Mouse (Mus musculus) adrenal gland, postnatal 25 days (tissue): ENCODE data around the gene Usb1. TPM values are rescaled to one million over a fixed set of nuclear protein-coding genes. Genes with fewer than 3 reads are reported as not detected.

Experiments used
- DNase-seq: peaks from one replicate; pipeline ENCODE4 v3.0.0; 2021; ENCODE audit warnings: mixed read lengths
- long read RNA-seq: library from polyadenylated mRNA; stranded (forward); transcript quantifications from one replicate; pipeline ENCODE4 v2.0.0, GENCODE M21; 2021
- total RNA-seq: library from RNA; stranded (reverse); gene quantifications from 2 replicates; pipeline ENCODE4 v1.2.3, GENCODE M21; 2021

Usb1 gene
- 22.4 and 23.0 TPM in 2 replicates for total RNA-seq
- long read RNA-seq, transcript Usb1-201 (7 exons, 1,758 nt), result major isoform, 8 of 14 reads
- long read RNA-seq, partial matches to known transcripts, result 1 of 14 reads
- long read RNA-seq, other reads (novel, unspliced or antisense), result 5 of 14 reads

DNA sequence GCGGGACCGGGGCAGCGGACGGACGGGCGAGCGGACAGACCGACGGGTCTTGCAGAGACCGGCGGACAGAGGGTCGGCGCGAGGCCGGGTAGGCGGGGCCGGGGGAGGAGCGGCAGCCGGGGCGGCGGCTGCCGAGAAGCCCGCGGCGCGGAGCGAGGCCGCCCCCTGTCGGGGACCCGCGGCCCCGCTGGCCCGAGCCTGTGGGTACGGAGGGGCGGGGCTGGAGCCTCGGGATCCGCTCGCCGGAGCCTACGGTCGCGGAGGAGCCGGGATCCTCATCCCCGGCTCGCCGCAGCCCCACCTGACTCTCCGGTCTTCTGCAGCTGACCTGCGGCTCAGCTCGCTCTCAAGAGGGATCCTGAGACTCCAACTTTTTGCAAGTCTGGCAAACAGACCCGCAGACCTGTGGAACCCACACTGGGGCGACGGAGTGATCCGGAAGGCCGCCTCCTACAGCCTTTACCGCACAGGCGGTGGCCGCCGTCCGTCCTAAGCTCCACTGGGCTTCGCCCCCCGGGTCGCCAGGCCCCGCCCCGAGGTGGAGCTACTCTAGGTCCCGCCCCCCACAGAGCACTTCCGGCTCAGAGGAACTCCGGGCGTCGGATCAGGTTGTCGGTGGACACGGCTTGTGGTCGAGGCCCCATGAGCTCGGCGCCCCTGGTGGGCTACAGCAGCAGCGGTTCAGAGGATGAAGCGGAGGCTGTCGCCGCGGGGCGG lies at the start of gene Usb1, which contains the start of gene Zfp319:
Usb1 (plus strand) TSS at position 565 of the 717 bp plus-strand sequence.
Zfp319 (minus strand) TSS at position 231 of the 717 bp plus-strand sequence.
- DNase-seq, result peak; percentile 95

DNA sequence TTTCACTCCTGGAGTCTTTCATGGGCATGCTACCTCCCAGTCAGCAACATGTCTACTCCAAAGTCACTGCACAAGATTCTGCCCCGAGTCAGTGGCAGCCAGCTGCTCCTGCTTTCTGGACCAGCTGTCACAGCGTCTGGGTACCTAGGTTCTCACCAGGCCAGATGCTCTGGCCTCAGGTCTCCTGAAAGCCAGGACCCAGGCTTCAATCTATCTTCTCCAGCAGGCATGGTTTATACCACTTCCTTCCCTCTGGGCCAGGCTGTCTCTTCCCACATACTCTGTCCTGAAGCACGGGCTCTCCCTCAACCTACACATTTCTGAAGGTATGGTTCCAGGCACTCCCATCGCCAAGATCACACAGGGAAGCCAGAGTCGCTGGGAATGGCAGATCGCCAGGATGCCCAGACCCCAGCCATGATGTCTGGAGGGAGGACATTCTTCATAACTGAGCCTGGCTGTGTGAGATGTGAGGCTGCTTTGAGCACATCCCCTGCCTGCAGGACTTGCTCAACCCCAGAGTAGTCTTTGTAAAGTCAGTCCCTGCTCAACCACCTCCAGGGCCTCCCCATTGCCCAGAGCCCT lies 42.9 kb upstream of the Usb1 start:
- no peak for DNase-seq

DNA sequence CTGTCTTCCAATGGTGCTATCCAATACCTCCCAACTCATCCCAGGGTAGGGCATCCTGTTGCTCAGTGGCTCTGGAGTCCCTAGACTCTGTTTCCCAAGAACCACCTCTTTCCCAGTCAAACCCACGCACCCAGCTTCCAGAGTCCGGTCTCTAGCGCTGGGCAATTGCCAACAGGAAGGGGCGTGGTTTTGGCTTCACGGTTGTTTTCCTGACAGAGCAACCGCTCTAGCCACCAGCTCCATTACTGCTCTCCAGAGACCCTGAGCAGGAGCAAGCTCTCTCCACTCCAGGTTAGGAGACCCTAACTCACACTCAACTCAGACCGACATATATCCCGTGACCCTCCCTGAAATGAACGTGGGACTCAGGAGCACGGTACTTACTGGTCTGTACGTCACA lies 38.9 kb upstream of the Usb1 start:
- peak; percentile 72 for DNase-seq

DNA sequence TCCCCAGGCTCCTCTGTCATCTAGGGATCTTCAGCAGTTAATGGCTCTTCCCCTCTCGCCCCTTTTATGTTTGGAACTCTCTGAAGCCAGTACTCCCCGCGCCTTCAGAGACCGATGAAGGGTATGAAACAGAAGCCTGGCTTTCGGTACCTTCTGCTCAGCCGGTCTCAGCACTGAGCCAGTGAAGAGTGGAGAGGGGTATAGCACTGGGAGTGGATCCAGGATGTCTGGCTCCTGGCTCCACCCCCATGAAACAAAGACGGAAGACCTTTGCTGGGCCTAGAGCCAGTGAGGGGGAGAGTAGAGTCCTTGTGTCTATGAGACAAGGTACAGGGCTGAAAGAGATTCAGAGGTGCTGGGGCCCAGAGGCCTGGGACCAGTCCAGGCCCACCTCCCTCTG lies 38.2 kb upstream of the Usb1 start:
- DNase-seq, result peak; percentile 20

DNA sequence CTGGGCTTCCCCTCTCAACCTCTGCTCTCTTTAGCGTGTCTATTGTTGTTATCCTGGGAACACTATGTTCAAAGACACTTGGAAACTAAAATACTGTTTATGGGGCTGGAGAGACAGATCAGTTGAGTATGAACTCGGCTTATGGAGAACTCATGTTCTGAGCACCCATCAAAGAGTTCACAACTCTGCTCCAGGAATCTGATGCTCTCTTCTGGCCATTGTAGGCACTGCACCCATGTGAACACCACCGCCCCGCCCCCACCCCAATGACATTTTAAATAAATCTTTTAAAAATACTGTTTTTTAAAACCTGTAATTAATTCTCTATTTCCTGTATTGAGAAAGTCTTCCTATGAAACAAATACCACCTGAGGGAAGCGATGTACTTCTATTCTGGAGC lies 29.7 kb upstream of the Usb1 start:
- peak; percentile 27 for DNase-seq

DNA sequence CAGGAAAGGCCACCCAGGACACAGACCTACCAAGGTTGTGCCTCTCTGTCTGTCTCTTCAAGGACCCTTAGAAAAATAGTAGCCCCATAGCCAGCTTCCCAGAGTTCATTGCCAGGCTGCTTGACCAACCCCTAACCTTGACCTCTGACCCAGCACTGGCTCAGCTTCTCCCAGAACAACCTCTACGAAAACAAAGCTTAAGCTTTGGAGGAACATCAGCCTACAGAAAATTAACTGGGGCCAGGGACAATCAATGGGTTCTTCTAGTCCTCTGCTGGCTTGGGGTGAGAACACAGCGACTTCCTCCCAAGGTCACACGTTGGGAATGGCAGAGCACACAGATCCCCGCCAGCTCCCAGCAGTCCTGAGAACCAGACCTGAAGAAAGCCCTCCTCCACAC lies 26.6 kb upstream of the Usb1 start:
- DNase-seq, result no peak

DNA sequence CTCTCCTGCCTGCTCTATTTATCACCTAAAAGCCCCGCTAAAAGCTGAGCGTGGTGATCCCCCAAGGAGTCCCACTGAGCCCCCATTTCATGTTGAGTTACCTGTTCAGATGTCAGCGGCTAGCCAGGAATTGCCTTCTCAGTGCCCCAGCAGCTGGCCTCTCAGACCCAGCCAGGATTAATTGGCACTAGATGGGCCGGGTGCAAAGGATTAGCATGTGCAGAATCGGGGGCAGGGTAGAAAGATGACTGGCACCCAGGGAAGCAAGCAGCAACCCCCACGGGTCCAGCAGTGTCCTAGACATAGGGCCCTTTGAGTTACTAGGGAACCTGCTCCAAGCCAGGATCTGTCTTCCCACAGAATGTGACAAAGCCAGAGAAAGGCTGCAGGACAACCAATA lies 25.7 kb upstream of the Usb1 start, which contains the start of gene Cngb1:
Cngb1 (minus strand) TSS at position 155 of the 400 bp plus-strand sequence.
- no peak for DNase-seq

DNA sequence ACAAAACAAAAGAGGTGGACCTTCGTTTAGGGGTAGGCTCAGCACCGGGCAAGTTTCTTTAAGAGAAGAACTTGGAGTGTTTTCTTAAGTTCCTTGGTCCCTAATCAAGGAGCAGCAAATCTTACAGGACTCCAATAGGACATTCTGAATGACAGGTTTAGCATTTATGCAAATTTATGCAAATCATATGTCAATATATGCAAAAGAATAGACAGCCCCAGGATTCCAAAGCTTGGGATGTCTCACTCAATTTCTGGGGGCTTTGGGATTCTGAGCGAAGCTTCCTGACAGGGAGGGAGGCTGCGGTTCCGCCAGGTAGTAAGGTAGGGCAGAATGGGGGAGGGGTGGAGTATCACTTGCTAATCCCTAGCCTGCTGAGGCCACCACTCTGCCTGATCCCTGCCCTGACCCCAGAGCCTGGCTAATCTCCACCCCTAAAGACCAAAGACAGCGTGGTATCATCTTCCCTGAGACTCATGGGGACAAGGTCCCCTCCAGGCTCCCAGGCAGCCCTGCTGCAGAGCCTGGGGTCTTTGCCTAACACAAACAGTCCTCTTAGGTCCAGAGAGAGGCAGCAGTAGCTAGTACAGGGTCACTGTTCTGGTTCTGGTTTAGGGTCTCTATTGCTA lies 21.6 kb upstream of the Usb1 start, which contains the start of gene Tepp:
Tepp (plus strand) TSS at position 225 of the 629 bp plus-strand sequence.
- no peak for DNase-seq

DNA sequence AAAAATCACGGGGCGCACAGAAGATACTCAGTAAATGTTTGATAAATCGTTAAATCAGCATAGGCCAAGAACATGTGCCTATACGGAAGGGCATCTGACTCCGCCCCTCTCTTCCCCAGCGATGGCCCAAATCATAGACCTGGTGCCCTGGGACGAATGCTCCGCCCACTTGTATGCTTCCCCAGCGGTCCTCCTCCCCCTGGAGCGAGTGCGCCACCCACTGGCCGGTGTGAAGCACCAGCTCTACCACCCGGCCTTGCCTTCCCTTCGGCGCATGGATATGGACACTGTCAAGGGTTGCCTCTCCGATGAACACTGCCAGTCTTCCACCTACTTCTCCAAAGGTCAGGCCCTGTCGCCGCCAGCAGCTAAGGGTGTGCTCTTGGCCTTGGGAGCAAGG lies 19.2 kb upstream of the Usb1 start:
- peak; percentile 72 for DNase-seq

DNA sequence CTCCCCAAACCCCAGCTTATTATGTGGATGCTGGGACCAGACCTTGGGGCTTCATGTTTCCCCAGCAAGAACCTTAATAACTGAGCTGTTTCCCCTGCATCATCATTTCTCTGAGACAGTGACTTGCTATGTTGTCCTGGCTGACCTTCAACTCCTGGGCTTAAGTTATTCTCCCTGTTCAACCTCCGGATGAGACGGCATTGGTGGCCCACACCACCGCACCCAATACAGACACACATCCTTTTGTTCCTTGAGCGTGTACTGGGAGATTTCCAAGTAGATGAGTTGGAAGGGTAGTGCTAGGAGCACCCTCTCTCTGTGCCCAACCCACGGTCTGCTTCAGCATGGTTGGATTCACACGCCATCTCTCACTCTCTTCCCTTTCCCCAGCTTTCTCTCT lies 18.2 kb upstream of the Usb1 start:
- DNase-seq, result no peak

DNA sequence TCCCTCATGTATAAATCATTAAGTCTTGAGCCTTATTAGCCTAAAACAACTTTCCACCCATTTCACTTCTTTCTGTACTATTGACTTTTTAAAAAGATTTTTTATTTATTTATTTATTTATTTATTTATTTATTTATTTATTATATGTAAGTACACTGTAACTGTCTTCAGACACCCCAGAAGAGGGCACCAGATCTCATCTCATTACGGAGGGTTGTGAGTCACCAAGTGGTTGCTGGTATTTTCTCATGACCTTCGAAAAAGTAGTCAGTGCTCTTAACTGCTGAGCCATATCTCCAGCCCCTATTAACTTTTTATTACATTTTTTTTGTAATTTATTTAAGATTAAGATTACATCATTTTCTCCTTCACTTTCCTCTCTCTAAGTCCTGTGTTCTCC lies 17.4 kb upstream of the Usb1 start:
- DNase-seq, result no peak

DNA sequence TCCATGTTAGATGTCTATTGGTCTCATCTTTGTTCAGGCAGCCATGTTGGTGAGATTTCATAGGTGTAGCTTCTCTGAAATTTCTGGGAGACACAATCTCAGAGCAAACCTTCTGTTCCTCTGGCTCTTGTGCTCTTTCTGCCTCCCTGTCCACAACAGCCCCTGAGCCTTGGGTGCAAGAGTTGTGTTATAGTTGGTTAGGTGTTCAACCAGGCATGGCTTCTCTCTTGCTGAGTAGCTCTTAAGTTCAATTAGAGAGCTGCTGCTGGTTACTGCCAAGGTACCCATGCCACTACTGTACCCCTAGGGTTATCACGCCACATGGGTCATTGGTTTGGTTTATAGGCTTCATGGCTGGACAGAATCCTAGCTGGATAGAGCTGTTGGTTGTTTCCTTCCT lies 16.7 kb upstream of the Usb1 start:
- no peak for DNase-seq

DNA sequence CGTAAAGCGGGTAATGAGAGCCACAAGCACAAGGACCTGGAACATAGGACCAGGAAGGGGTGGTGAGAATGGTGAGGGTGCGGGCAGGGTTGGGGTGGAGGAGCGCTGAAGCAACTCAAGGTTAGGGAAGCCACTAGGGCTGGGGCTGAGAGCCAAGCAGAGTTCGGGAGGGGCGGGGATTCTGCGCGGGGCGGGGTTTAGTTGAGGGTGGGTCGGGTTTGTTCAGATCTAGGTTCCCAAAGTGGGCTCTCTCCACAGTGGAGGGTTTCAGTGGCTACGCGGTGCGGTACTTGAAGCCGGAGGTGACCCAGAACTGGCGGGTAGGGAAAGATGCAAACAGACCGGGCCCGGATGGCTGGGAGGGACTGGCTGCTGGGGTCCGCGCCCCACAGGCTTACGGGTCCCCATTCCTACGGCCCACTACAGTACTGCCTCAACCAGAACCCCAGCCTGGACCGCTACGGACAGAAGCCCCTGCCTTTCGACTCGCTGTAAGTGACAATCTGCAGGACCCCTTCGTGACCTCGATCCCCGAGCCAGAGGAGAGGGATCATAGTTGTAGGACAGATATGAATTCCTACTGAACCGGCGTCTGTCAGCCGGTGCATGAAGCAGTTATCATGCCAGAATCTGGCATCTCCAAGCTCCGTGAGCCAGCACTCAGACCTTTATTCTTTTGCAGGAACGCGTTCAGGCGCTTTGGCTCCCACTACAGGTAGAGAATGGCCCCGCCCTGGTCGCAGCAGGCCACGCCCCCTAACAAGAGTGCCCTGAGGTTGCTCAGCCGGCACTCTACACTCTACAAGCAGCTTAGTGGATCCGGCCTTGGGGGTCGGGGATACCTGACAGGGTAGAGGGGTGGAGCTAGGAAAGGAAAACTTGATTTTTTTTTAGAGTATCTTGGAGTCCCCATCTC lies 11.6 kb upstream of the Usb1 start:
- DNase-seq, result peak; percentile 70

DNA sequence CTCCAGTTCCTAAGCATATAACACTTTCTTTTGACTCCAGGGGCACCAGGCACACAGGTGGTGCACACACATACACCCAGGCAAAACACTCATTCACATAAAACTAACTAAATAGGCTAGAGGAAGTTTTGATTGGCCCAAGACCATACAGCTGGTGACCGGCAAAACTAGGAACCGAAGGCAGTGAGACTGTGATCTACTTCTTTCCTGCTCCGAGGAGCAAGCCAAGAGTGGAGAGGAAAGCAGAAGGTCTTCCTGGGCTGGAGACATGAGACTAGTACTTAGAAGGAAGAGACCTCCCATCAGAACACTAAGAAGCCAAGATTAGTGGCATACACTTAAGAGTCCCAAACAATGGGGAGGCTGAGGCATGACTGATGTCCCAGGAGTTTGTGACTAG lies 8.9 kb upstream of the Usb1 start:
- DNase-seq, result no peak

DNA sequence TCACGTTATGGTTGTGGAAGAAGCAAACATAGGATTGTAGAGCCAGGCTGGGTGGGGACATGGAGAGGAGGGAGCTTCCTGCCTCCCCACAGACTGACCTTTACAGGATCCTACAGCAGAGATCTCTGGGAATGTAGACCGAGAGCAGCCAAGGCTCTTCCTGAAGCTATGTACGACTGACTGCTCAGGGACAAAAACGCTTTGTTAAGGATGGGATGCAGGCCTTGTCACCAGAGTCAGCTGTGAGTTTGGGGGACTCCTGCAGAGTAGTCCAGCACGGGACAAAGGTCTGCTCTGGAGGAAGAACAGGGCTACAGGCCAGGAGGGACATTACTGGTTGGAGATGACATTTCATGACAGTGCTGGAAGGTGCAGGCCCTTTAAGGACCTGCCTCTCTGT lies 7.4 kb upstream of the Usb1 start:
- DNase-seq, result no peak

DNA sequence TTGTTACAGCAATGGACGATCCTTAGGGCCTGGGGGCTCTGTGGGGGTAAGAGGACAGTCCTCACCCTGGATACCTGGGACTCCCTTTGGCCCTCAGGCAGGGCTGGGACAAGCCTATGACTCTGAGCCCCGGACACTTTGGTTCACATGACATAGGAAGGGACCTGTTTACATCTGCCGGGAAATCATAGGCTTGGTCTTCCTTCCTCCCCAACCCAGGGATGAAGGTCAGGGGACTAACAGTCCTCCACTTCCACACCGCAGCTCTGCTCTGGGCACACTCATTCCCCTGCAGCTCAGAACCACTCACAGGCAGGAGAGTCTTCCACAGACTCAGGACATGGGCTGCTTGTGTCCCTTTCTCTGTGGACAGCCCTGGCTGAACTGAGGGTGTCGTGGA lies 5.3 kb upstream of the Usb1 start:
- DNase-seq, result no peak

DNA sequence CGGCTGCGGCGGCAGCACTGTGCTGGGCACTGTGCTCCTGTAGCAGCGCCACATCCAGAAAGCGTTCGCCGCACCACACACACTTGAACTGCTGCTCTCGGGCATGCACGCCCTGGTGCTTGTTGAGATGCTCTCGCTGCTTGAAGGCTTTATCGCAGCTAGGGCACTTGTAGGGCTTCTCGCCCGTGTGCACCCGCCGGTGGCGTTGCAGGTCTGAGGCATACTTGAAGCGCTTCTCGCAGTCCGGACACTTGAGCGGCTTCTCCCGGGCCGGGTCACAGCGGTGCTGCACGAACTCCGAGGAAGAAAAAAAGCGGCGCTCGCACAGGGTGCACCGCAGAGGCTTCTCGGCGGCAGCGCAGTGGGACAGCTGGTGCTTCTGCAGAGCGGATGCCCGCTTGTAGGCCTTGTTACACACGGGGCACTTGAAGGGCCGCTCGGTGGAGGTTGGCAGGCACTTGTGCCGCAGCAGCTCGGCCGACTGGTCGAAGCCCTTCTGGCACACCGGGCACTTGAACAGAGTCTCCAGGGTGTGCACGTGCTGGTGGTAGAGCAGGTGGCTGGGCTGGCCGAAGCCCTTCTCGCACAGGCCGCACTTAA lies 4.1 kb upstream of the Usb1 start:
- no peak for DNase-seq

DNA sequence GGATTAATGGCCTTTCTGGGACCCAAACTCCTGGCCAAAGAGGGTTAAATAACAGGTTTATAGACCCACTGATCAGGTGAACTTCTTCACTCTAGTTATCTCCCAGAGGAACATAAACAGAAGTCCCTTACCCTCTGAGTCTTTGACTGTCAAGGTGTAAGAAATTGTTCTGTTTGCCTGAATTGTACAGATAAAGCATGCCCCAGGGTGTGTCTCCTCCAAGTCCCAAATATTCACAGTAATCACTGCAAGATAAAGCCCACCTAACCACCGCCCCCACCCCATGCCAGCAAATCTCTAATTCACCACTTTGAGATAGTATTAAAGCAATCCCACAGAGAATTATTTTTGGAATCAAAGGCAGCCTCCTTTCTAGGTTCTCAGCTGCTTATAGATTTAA lies 1.7 kb upstream of the Usb1 start:
- DNase-seq, result no peak

DNA sequence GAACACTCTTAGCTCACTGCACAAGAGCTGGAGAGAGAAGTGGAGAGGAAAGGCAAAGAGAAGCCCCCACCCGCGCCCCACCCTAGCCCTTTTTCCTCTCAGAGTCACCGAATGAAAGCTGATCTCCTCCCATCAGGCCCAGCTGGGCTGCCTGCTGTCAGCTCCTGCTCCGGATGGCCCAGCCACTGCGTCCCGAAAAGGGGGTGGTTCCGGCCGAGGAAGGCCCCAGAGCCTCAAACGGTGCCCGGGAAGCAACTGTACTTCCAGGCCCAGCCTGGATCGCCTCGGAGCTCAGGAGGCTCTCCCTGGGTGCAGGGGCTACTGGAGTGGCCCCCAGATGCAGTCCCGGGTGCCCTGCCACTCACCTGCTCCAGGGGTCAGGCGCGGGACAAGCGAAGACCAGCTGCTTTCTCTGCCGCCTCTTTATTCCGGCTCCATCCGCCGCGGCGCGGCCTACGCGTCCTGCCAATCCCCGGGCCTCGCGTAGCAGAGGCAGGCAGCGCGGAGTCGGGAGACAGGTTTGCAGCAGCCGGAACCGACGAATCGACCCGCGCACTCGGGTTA lies 846 bp upstream of the Usb1 start:
- peak; percentile 65 for DNase-seq

DNA sequence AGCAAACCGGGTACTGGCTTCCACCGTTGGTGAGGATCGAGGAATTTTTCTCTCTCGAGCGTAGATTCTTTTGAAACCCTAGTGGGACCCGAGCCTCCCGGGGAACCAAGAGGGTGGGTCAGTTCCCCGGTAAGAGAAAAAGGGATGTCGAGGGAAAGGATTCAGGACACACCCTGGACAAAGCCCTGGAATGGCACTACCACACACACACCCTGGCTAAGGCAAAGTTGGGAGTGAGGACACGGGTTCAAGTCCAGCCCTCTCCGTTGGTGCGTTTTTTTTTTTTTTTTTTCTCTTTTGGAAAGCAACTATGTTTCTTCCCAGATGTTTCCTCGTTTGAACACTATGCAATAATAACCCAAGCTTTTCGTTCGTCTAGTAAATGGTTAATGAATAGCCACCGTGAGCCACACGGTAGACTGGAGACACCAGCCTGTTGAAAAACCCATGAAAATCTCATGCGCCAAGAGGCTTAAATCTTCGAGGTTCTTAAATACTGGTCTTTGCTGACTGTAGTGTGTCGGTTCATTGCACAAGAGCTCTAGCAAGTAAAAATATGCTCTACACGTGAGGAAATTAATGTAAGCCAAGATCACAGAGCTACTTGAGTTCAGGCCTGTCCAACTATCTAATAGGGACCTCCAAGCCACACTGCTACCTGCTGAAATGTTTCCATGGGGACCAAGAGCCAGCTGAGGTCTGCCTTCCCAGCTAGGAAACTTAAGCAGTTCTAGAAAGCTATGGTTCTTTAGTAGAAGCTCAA lies 534 bp downstream of the Usb1 start:
- no peak for DNase-seq

DNA sequence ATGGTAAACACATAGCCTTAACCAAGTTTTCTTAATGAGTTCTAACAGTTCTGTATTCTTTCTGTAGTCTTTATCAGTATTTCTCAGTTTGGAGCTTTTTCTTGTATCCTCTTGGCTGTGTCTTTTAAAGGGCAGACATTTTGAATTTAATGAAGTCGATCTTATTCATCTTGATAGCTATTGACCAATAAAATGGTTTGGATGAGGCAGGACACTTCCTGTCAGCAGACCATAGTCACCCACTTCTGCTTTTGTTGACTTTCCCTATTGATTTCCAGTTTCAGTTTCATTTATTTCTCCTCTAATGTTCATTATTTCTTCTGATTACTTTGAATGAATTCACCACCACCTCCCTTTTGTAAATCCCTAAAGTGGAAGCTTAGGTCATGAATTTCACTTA lies 3.6 kb downstream of the Usb1 start:
- no peak for DNase-seq
